Mouse (Mus musculus) thymus, adult 18-20 months (tissue): Measurements from ENCODE around the gene Wwtr1.

Experiments used
- DNase-seq, 2 experiments: peaks; one replicate each; pipeline ENCODE4 v3.0.0; 2022; ENCODE audit warnings: mixed read lengths in 2 of 2

Gene Wwtr1

GRCm38 (mm10) chr3:57557408-57557807, 18.3 kb downstream of the Wwtr1 start:
- DNase-seq = no peak

- no peak for DNase-seq
Observed at GRCm38 (mm10) chr3:57555560-57555959, 20.1 kb downstream of the Wwtr1 start.

GRCm38 (mm10) chr3:57554890-57555239, 20.8 kb downstream of the Wwtr1 start:
- DNase-seq = no peak

GRCm38 (mm10) chr3:57554124-57554889, 21.4 kb downstream of the Wwtr1 start:
- DNase-seq = no peak

GRCm38 (mm10) chr3:57553108-57553507, 22.6 kb downstream of the Wwtr1 start:
- DNase-seq = no peak

- no peak for DNase-seq
Observed at GRCm38 (mm10) chr3:57551210-57551609, 24.5 kb downstream of the Wwtr1 start.

- no peak for DNase-seq
Observed at GRCm38 (mm10) chr3:57550468-57551185, 25.1 kb downstream of the Wwtr1 start.

GRCm38 (mm10) chr3:57544154-57544553, 31.6 kb downstream of the Wwtr1 start:
- no peak for DNase-seq

GRCm38 (mm10) chr3:57542848-57543380, 32.8 kb downstream of the Wwtr1 start:
- DNase-seq = no peak

GRCm38 (mm10) chr3:57541205-57541604, 34.5 kb downstream of the Wwtr1 start:
- no peak for DNase-seq

- DNase-seq = no peak
Observed at GRCm38 (mm10) chr3:57540474-57540873, 35.2 kb downstream of the Wwtr1 start.

- no peak for DNase-seq
Observed at GRCm38 (mm10) chr3:57535483-57536185, 40.1 kb downstream of the Wwtr1 start.

GRCm38 (mm10) chr3:57534450-57534849, 41.3 kb downstream of the Wwtr1 start:
- no peak for DNase-seq

- no peak for DNase-seq
Observed at GRCm38 (mm10) chr3:57533876-57534275, 41.8 kb downstream of the Wwtr1 start.

GRCm38 (mm10) chr3:57532991-57533725, 42.6 kb downstream of the Wwtr1 start:
- no peak for DNase-seq

GRCm38 (mm10) chr3:57530836-57531235, 44.9 kb downstream of the Wwtr1 start:
- no peak for DNase-seq

- no peak for DNase-seq
Observed at GRCm38 (mm10) chr3:57530221-57530620, 45.5 kb downstream of the Wwtr1 start.

- no peak for DNase-seq
Observed at GRCm38 (mm10) chr3:57527154-57527553, 48.6 kb downstream of the Wwtr1 start.

- no peak for DNase-seq
Observed at GRCm38 (mm10) chr3:57523093-57523492, 52.6 kb downstream of the Wwtr1 start.

GRCm38 (mm10) chr3:57521876-57522275, 53.8 kb downstream of the Wwtr1 start:
- no peak for DNase-seq

GRCm38 (mm10) chr3:57519995-57520394, 55.7 kb downstream of the Wwtr1 start:
- no peak for DNase-seq

GRCm38 (mm10) chr3:57516146-57516545, 59.6 kb downstream of the Wwtr1 start:
- DNase-seq = no peak

- no peak for DNase-seq
Observed at GRCm38 (mm10) chr3:57515044-57515443, 60.7 kb downstream of the Wwtr1 start.
